Mouse (Mus musculus): ENCODE measurements at regions not wholly inside any gene's neighbourhood (a gene's known extent, or its start where the extent isn't known, plus 50 kb on each side); places are given as distances from the start of the nearest gene placed in this dataset.
"Not testable (repeated sequence)": the region's sequence is repeated elsewhere in the genome, so short reads cannot be mapped to it uniquely, and the experiment has no call there.

DNA sequence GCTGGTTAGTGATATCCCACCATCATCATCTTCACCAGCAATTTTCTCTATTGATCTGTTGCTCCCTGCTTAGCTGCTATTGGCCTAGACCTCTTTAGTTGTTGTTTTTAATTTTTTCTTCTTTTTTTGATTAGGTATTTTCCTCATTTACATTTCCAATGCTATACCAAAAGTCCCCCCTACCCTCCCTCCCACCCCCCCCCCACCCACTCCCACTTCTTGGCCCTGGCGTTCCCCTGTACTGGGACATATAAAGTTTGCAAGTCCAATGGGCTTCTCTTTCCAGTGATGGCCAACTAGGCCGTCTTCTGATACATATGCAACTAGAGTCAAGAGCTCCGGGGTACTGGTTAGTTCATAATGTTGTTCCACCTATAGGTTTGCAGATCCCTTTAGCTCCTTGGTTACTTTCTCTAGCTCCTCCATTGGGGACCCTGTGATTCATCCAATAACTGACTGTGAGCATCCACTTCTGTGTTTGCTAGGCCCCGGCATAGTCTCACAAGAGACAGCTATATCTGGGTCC, 386.7 kb upstream of the Pcdh10 start:
- not testable (repeated sequence) for H3K9me3 ChIP-seq
- 98% methylated on average over 4 of the region's 4 CpGs for WGBS
- ATAC-seq (ENCODE audit: low FRiP score), result peak; percentile 79

More for the DNA sequence above, 386.7 kb upstream of the Pcdh10 start:
- H3K4me3 ChIP-seq; H3K9ac ChIP-seq; H3K4me2 ChIP-seq; H3K36me3 ChIP-seq; H3K27me3 ChIP-seq; H3K4me1 ChIP-seq (replicated peaks); H3K27ac ChIP-seq: not testable (repeated sequence)

Measured in hindbrain, embryonic 13.5 days (tissue).